Mouse (Mus musculus) olfactory bulb, adult 2 months (tissue): Measurements from ENCODE around the gene Nacc2. TPM values are rescaled to one million over a fixed set of nuclear protein-coding genes. Genes with fewer than 3 reads are reported as not detected.
A peak's percentile ranks its signal among the peaks of the same experiment; 100 is the strongest.

Experiments used
- H3K27ac ChIP-seq: fragments of 200-500 bp; 2 replicates; pipeline ENCODE4 v1.5.1; 2012; ENCODE audit warnings: low read depth, low read length; ENCODE audit not compliant: insufficient read depth
- H3K4me1 ChIP-seq: fragments of 200-500 bp; 2 replicates; pipeline ENCODE4 v1.6.1; 2012; ENCODE audit warnings: low read length; ENCODE audit not compliant: control insufficient read depth, insufficient read depth
- H3K4me3 ChIP-seq: fragments of 200-500 bp; 2 replicates; pipeline ENCODE4 v1.5.1; 2012; ENCODE audit warnings: mild to moderate bottlenecking, low read depth, low read length, moderate library complexity; ENCODE audit not compliant: insufficient read depth
- CTCF ChIP-seq: fragments of 200-500 bp; IDR thresholded peaks from 2 replicates; pipeline ENCODE4 v1.5.1; 2012; ENCODE audit warnings: low read depth, mild to moderate bottlenecking, low read length, moderate library complexity; ENCODE audit not compliant: insufficient read depth
- POLR2A ChIP-seq: fragments of 200-500 bp; IDR thresholded peaks from 2 replicates; pipeline ENCODE4 v1.6.1; 2012; ENCODE audit warnings: mild to moderate bottlenecking, low read depth, low read length, moderate library complexity; ENCODE audit not compliant: insufficient read depth
- WGBS: fragments of 180-500 bp; shearing (Covaris S2); methylation state at CpG from one replicate; pipeline ENCODE4 v1.1.7; 2018; 5-methylcytosine and 5-hydroxymethylcytosine counted together
- polyA plus RNA-seq: library from polyadenylated mRNA; stranded (reverse); fragments of >200 nt; gene quantifications from 2 replicates; pipeline ENCODE4 v1.2.4, GENCODE M21; 2012; ENCODE audit warnings: low replicate concordance; ENCODE audit not compliant: missing spikeins, insufficient read depth, insufficient read length

Nacc2 gene
- polyA plus RNA-seq, 1 experiment, result not detected

DNA sequence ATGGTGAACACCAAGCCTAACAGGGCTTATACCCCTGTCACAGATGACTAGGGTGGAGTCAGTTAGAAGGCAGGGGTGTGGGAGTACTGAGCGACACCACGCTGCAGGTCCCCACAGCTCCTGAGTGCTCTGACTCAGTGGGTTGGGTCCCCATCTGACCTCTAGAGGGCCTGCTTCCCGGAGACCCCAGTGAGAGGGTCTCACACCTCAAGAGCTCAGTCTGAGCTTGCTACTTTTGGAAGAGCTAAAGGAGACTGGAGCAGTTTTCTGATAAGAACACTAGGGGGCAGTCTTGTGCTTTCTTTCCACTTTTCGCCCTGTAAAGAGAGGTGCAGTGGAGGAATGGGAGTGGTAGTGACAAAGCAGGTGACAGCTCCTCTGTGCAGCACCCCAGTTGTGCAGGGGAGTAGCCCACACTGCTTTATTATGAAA is 30.9 kb upstream of the Nacc2 start:
- H3K4me1 ChIP-seq, result peaks cover 4% of the 10 kb centered on the region
- TF ChIP-seq POLR2A, result no peak
- 0 out of 2 replicates have a peak, but pooled peaks have one; percentile 31 for TF ChIP-seq CTCF
- no peak overlapping the region for H3K27ac ChIP-seq
- no peak overlapping the region for H3K4me3 ChIP-seq
- 12% methylated on average over 4 of the region's 4 CpGs for WGBS

DNA sequence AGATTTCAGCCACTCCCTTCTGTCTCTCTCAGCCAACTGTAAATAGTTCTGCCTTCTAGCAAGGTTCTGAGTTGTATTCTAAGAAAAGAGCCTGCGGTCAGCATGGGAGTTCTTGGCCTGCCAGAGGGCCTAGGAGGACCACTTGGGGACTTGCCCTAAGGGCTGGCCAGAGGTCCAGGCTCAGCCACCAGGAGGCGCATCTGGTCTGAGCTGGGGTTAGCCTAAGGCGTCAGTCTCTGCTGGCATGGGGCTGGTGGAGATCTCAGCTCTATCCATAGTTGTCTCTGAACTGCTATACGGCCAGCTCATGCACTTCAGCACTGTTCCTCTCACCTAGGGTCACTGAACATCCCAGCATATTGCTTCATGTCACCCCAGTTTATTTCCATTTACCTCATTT is 30.3 kb upstream of the Nacc2 start:
- H3K4me3 ChIP-seq, result no peak overlapping the region
- TF ChIP-seq CTCF (peak; percentile 33; the same call in 1 of the 2 replicates), POLR2A (no peak)
- 46% methylated on average over 4 of the region's 4 CpGs for WGBS
- peaks cover 4% of the 10 kb centered on the region for H3K4me1 ChIP-seq
- no peak overlapping the region for H3K27ac ChIP-seq

DNA sequence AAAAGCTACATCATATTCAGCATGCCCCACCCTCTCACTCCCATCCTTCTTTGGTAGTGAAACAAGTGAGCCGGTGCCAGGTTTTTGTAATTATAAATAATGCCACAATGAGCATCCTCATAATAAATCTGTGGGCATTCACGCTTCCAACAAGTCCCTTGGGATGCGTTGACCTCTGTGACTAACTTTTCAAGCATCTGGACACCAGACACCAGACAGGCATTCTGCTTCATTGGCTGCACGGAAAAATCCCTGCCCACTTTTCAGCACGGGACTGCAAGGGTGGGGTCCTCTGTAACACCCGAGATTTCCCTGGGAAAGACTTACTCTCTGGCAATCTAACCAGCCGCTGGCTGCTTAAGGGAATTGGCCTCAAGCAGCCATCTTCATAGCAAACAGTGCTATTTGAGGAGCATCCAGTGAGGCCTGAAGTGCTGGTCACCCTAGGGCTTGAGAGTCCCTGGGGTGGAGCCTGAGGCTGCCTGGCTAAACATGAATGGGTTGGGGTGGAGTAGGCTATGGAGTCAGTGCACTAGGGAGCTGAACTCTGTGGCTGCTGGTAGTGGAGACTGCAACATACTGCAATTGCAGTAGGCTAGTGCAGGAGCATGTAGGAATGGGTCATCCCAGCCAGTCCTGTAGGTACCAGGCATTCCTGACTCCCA is 24.8 kb upstream of the Nacc2 start:
- H3K27ac ChIP-seq, result no peak overlapping the region

DNA sequence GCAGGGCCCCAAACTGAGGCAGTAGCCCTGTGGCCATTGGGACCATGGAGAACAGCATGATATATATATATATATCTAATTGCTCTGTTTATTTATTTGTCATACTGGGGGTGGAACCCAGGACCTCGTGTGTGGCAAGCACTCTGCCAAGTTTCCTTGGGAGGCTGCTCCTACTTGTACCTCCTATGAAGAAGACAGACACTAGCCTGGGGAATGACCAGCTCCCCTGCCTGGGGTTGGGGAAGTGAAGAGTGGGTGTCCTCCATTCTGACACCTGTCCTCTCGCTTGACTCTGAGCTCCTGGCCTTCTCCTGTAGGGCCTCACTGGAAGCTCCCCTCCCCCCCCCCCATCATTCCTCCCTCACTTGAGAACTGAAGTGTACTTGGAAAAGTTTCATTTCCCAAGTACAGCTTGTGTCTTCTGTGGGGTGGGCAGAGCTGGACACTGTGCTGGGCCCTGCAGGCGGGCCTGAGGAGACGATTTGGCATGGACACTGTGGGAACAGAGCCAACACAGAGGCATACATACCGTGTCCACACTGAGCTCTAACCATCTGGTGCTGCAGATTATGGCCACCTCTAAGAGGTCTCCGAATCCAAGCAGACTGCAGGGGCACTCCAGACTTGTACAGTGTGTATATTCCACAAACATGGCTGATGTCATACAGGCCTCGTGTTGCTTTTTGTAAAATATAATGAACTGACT is 23.5 kb upstream of the Nacc2 start:
- Histone ChIP-seq H3K4me3 (no peak overlapping the region), H3K4me1 (peaks cover 2% of the 10 kb centered on the region; the same call in 1 of the 2 replicates), H3K27ac (no peak overlapping the region)
- no peak for TF ChIP-seq POLR2A
- no peak for TF ChIP-seq CTCF
- 40% methylated on average over 7 of the region's 7 CpGs for WGBS

More for the DNA sequence above, 24.8 kb upstream of the Nacc2 start:
- no peaks in the 10 kb centered on the region for H3K4me1 ChIP-seq
- TF ChIP-seq CTCF (no peak), POLR2A (no peak)
- H3K4me3 ChIP-seq, result no peak overlapping the region
- 77% methylated on average over 7 of the region's 7 CpGs for WGBS

DNA sequence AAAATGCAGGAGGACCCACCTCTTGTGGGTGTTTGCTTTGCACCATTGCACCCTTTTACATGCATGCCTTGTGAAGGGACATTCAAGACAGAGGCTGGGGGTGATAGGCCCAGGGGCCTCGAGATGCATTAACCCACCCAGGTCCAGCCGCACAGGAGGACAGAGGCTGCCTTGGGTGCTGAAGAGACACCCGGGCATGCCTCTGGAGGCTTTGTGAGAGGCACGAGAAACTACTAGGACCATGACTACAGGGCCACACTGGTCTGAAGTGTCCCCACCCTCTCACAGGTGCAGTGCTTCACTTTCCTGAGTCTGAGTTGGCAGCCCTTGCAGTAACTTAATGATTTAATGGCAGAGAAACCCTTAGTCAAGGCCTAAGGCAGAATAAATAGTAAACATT is 22.1 kb upstream of the Nacc2 start:
- 89% methylated on average over 4 of the region's 4 CpGs for WGBS
- no peak overlapping the region for H3K4me3 ChIP-seq
- H3K4me1 ChIP-seq, result peaks cover 4% of the 10 kb centered on the region; the same call in 1 of the 2 replicates
- TF ChIP-seq CTCF, result no peak
- no peak for TF ChIP-seq POLR2A
- no peak overlapping the region for H3K27ac ChIP-seq

DNA sequence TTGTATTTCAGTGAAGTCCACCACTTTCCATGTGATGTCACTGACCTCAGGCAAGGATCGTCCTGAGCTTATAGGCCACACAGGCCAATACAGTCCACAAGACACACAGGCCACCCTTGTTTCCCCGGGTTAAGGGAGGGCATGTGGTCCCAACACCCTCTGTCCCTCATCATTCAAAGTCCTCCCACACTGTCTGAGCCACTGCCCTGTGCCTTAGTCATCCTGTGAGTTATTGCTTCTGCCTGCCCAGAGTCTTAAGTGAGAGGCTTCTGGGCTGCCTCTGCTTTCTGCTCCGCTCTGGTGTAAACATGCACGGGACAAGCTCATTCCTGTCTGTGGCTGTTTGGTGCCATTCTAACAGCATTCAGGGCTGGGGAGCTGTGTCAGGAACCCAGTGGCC is 21.3 kb upstream of the Nacc2 start:
- WGBS, result 78% methylated on average over 4 of the region's 4 CpGs
- Histone ChIP-seq H3K27ac (no peak overlapping the region), H3K4me1 (peaks cover 4% of the 10 kb centered on the region; the same call in 1 of the 2 replicates), H3K4me3 (no peak overlapping the region)
- TF ChIP-seq CTCF, result no peak
- TF ChIP-seq POLR2A, result no peak

DNA sequence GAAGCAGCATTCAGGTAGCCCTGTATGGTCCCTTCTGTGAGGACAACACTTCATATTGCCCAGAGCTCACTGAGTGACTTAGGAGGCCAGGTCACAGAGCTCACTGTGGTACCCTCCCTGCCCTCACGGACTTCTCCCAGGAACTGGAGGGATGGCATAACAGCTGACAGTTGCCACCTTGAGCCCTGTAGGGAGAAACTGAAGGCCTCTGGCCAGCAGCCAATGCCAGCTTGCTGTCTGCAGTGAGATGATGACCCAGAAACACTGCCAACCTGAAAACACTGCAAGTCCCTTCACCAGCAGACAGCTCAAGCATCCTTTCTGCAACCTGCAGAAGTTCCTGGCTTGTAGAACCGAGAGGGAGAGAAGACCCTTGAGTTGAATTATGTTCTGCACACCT is 20.5 kb upstream of the Nacc2 start:
- TF ChIP-seq CTCF (no peak), POLR2A (no peak)
- Histone ChIP-seq H3K4me3 (no peak overlapping the region), H3K27ac (no peak overlapping the region), H3K4me1 (peaks cover 8% of the 10 kb centered on the region)
- WGBS, result 76% methylated on average over 2 of the region's 2 CpGs

DNA sequence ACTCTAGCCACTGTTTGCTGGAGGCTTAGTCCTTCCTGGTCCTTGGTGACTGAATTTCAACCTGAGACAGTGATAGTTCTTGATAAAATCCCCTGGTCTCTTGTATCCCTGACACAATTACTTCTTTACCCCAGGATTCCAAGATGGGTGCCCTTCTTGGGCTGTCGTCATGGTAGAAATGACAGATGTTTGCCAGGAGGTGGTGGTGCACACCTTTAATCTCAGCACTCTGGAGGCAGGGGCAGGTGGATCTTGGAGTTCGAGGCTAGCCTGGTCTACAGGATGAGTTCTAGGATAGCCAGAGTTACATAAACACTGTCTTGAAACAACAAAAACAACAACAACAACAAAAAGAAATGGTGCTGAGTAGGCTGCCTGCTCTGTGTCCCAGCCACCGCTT is 20.0 kb upstream of the Nacc2 start:
- WGBS, result 92% methylated on average over 3 of the region's 3 CpGs
- peaks cover 13% of the 10 kb centered on the region for H3K4me1 ChIP-seq
- H3K27ac ChIP-seq, result no peak overlapping the region

More for the DNA sequence above, 20.0 kb upstream of the Nacc2 start:
- no peak overlapping the region for H3K4me3 ChIP-seq
- TF ChIP-seq POLR2A, result no peak
- no peak for TF ChIP-seq CTCF
